ENCODE assay signal across 11 mouse cellular contexts in genomic region chr11:116522886-116523698, GRCm38 (mm10). TPM values are rescaled to one million over a fixed set of nuclear protein-coding genes. Genes with fewer than 3 reads are reported as not detected.
A peak's percentile ranks its signal among the peaks of the same experiment; 100 is the strongest.
DNase-seq lines count a peak whose midpoint lies in the region; ATAC-seq and TF ChIP-seq lines count a peak whose summit lies in the region.
"Had no signal": no experiment of that assay in that cellular context is flagged by ENCODE, and none has a peak within 500 bp of the region (broad histone marks: within the 10 kb centered on the region; RNA-seq: fewer than 3 reads in every experiment).

No protein-coding gene starts in this region.

- peaks cover 12% of the 10 kb centered on the region for H3K4me1 ChIP-seq in forebrain, embryonic 15.5 days
- peaks cover 18% of the 10 kb centered on the region for H3K4me1 ChIP-seq in forebrain, embryonic 10.5 days

- H3K9me3 ChIP-seq in forebrain, embryonic 15.5 days: no peaks in the 10 kb centered on the region
- no peaks in the 10 kb centered on the region for H3K9me3 ChIP-seq in forebrain, embryonic 10.5 days
- H3K9me3 ChIP-seq: limb, embryonic 12.5 days had no signal

- no peak for ATAC-seq in forebrain, embryonic 15.5 days (replicated peaks)

- H3ac ChIP-seq in C2C12 (ENCODE audit: control insufficient read depth, insufficient read length, low read depth): peak overlapping the region; percentile 42

- H3K27me3 ChIP-seq in forebrain, embryonic 15.5 days: no peaks in the 10 kb centered on the region
- H3K27me3 ChIP-seq in forebrain, embryonic 10.5 days (ENCODE audit: poor library complexity, severe bottlenecking): peaks cover 24% of the 10 kb centered on the region; the same call in 1 of the 2 replicates
- H3K27me3 ChIP-seq in C2C12 (ENCODE audit: control insufficient read depth, insufficient read depth, insufficient read length): no peaks in the 10 kb centered on the region
- H3K27me3 ChIP-seq: limb, embryonic 12.5 days had no signal

- H3K79me3 ChIP-seq in C2C12 (ENCODE audit: low read depth): no peaks in the 10 kb centered on the region

- H3K36me3 ChIP-seq in forebrain, embryonic 15.5 days: no peaks in the 10 kb centered on the region
- H3K36me3 ChIP-seq in forebrain, embryonic 10.5 days (replicated peaks): no peaks in the 10 kb centered on the region
- no peaks in the 10 kb centered on the region for H3K36me3 ChIP-seq in C2C12 (ENCODE audit: control insufficient read depth, insufficient read depth)
- H3K36me3 ChIP-seq: limb, embryonic 12.5 days had no signal

- peak overlapping the region; percentile 1 for H3K27ac ChIP-seq in forebrain, embryonic 15.5 days (replicated peaks)
- H3K27ac ChIP-seq in forebrain, embryonic 10.5 days: no peak overlapping the region
- H3K27ac ChIP-seq: limb, embryonic 12.5 days had no signal

- no peak overlapping the region for H3K4me3 ChIP-seq in forebrain, embryonic 15.5 days
- H3K4me3 ChIP-seq in forebrain, embryonic 10.5 days: no peak overlapping the region
- no peak overlapping the region for H3K4me3 ChIP-seq in C2C12 (ENCODE audit: insufficient read depth, poor library complexity, severe bottlenecking)
- H3K4me3 ChIP-seq: limb, embryonic 12.5 days had no signal

- no peak for DNase-seq in forebrain, embryonic 10.5 days (ENCODE audit: extremely low spot score, low spot score)
- peak; percentile 56 to 60 for DNase-seq in heart, adult 18-20 months
- DNase-seq in kidney, postnatal 36 days: peak; percentile 35 to 36
- DNase-seq in urinary bladder, postnatal 4 days (ENCODE audit: low spot score in 2 of 2): no peak
- no peak for DNase-seq in right cerebral cortex, postnatal 4 days
- no peak for DNase-seq in thymus, postnatal 10 days (ENCODE audit: low spot score in 2 of 2)

- H3K79me2 ChIP-seq in C2C12 (ENCODE audit: control insufficient read depth, insufficient read depth): no peaks in the 10 kb centered on the region

- no peak for TF ChIP-seq CTCF in C2C12 (IDR thresholded peaks at IDR 0.05; ENCODE audit: control insufficient read depth, insufficient read depth, insufficient read length)

- H3K9ac ChIP-seq in forebrain, embryonic 15.5 days (replicated peaks): no peak overlapping the region
- H3K9ac ChIP-seq: limb, embryonic 12.5 days had no signal

- no peak overlapping the region for H3K4me2 ChIP-seq in forebrain, embryonic 15.5 days (replicated peaks)
- H3K4me2 ChIP-seq: limb, embryonic 12.5 days had no signal

- WGBS in forebrain, embryonic 15.5 days: 61% methylated on average over 16 of the region's 16 CpGs
- WGBS in forebrain, embryonic 10.5 days: 71% methylated on average over 16 of the region's 16 CpGs

TF ChIP-seq in C2C12, 6 proteins besides CTCF, POLR2A, EP300 and RAD21:
- TF ChIP-seq MAX (IDR thresholded peaks at IDR 0.05) (peak; percentile 75), MYOD1 (IDR thresholded peaks at IDR 0.05; ENCODE audit: control insufficient read depth, insufficient read length, low read depth) (peak; percentile 52), CEBPB (IDR thresholded peaks at IDR 0.05; ENCODE audit: low read depth) (no peak), USF1 (IDR thresholded peaks at IDR 0.05; ENCODE audit: low read depth) (no peak)

RNA-seq across cellular contexts. Expression of gene Sphk1, which starts 7.6 kb away (rescaled TPM):
- polyA plus RNA-seq in forebrain, embryonic 15.5 days (2015; fragmentation: Nextera tagmentation; extraction: Ambion mirVana): 2.2 and 2.4 TPM in 2 replicates
- 4.0 and 4.6 TPM in 2 replicates for polyA plus RNA-seq in forebrain, embryonic 10.5 days (2016; fragmentation: Nextera tagmentation; extraction: Ambion mirVana)
- 11.3 TPM for polyA plus RNA-seq in C2C12 (2012; fragmentation: generic; extraction: Trizol)
- total RNA-seq in heart, adult 18-20 months (2021): 1 to 10 TPM in 1 of 2 experiments, under 1 TPM in 1; 0.94 to 1.4 TPM

RNA-seq across cellular contexts. Expression of gene Prpsap1, which starts 29.1 kb away (rescaled TPM):
- polyA plus RNA-seq in forebrain, embryonic 15.5 days (2015; fragmentation: Nextera tagmentation; extraction: Ambion mirVana): 193 and 201 TPM in 2 replicates
- polyA plus RNA-seq in forebrain, embryonic 10.5 days (2016; fragmentation: Nextera tagmentation; extraction: Ambion mirVana): 200 and 209 TPM in 2 replicates
- polyA plus RNA-seq in C2C12 (2012; fragmentation: generic; extraction: Trizol): 81.0 TPM
- total RNA-seq in heart, adult 18-20 months (2021): 10 to 100 TPM; 25.1 to 29.4 TPM

RNA-seq across cellular contexts. Expression of gene Qrich2, which starts 57.1 kb away (rescaled TPM):
- polyA plus RNA-seq in forebrain, embryonic 15.5 days (2015; fragmentation: Nextera tagmentation; extraction: Ambion mirVana): not detected in 2 replicates
- 0.16 and 0.24 TPM in 2 replicates for polyA plus RNA-seq in forebrain, embryonic 10.5 days (2016; fragmentation: Nextera tagmentation; extraction: Ambion mirVana)
- 0.04 TPM for polyA plus RNA-seq in C2C12 (2012; fragmentation: generic; extraction: Trizol)
- total RNA-seq in heart, adult 18-20 months (2021): under 1 TPM in 1 of 2 experiments, not detected in 1; 0.05 TPM
- total RNA-seq: gastrocnemius, adult 8-10 months had no signal
- polyA plus RNA-seq: neural tube, embryonic 14.5 days had no signal

RNA-seq across cellular contexts. Expression of gene Ube2o, which starts 58.2 kb away (rescaled TPM):
- 22.4 and 27.3 TPM in 2 replicates for polyA plus RNA-seq in forebrain, embryonic 15.5 days (2015; fragmentation: Nextera tagmentation; extraction: Ambion mirVana)
- polyA plus RNA-seq in forebrain, embryonic 10.5 days (2016; fragmentation: Nextera tagmentation; extraction: Ambion mirVana): 9.2 and 10.5 TPM in 2 replicates
- polyA plus RNA-seq in C2C12 (2012; fragmentation: generic; extraction: Trizol): 23.1 TPM
- 10 to 100 TPM; 27.7 to 29.5 TPM for total RNA-seq in heart, adult 18-20 months (2021)

Comparison
In these comparisons a context has a peak if more than half of its experiments do, and no peak if none do; other contexts are left out.
1. DNase-seq: peak in heart, adult 18-20 months (2 of 2) and kidney, postnatal 36 days (2 of 2); none in forebrain, embryonic 10.5 days (single experiment), urinary bladder, postnatal 4 days (0 of 2), right cerebral cortex, postnatal 4 days (single experiment) and thymus, postnatal 10 days (0 of 2).